Mouse (Mus musculus) cerebellum, adult 9-10 months (tissue): ENCODE data around the gene Adarb2.
"Not testable (repeated sequence)": the region's sequence is repeated elsewhere in the genome, so short reads cannot be mapped to it uniquely, and the experiment has no call there.

Experiments
- DNase-seq: peaks from one replicate; pipeline ENCODE4 v3.0.0; 2022

Adarb2 gene

GRCm38 (mm10) chr13:8590460-8590859 lies 387.8 kb downstream of the Adarb2 start:
- no peak for DNase-seq

- no peak for DNase-seq
Observed at GRCm38 (mm10) chr13:8596977-8597646, 394.4 kb downstream of the Adarb2 start.

- DNase-seq = no peak
Observed at GRCm38 (mm10) chr13:8597647-8598017, 395.0 kb downstream of the Adarb2 start.

GRCm38 (mm10) chr13:8605645-8606044 lies 403.0 kb downstream of the Adarb2 start:
- DNase-seq = no peak

- no peak for DNase-seq
Observed at GRCm38 (mm10) chr13:8608040-8608439, 405.4 kb downstream of the Adarb2 start.

GRCm38 (mm10) chr13:8608918-8609317 lies 406.3 kb downstream of the Adarb2 start:
- not testable (repeated sequence) for DNase-seq

- DNase-seq = no peak
Observed at GRCm38 (mm10) chr13:8610956-8611355, 408.3 kb downstream of the Adarb2 start.

GRCm38 (mm10) chr13:8612618-8613391 lies 410.1 kb downstream of the Adarb2 start:
- no peak for DNase-seq

GRCm38 (mm10) chr13:8616685-8617084 lies 414.0 kb downstream of the Adarb2 start:
- DNase-seq = no peak

GRCm38 (mm10) chr13:8622263-8622662 lies 419.6 kb downstream of the Adarb2 start:
- DNase-seq = no peak

GRCm38 (mm10) chr13:8629565-8629964 lies 426.9 kb downstream of the Adarb2 start:
- no peak for DNase-seq

- DNase-seq = no peak
Observed at GRCm38 (mm10) chr13:8631618-8632017, 429.0 kb downstream of the Adarb2 start.

GRCm38 (mm10) chr13:8632072-8632471 lies 429.4 kb downstream of the Adarb2 start:
- no peak for DNase-seq

GRCm38 (mm10) chr13:8633385-8634337 lies 431.0 kb downstream of the Adarb2 start:
- DNase-seq = no peak

- DNase-seq = no peak
Observed at GRCm38 (mm10) chr13:8642084-8642483, 439.4 kb downstream of the Adarb2 start.

GRCm38 (mm10) chr13:8643920-8644319 lies 441.3 kb downstream of the Adarb2 start:
- no peak for DNase-seq

GRCm38 (mm10) chr13:8644805-8645679 lies 442.4 kb downstream of the Adarb2 start:
- DNase-seq = no peak

- no peak for DNase-seq
Observed at GRCm38 (mm10) chr13:8649261-8649660, 446.6 kb downstream of the Adarb2 start.

GRCm38 (mm10) chr13:8664615-8665240 lies 462.1 kb downstream of the Adarb2 start:
- DNase-seq = no peak

- DNase-seq = no peak
Observed at GRCm38 (mm10) chr13:8677174-8677573, 474.5 kb downstream of the Adarb2 start.

- no peak for DNase-seq
Observed at GRCm38 (mm10) chr13:8680470-8681129, 477.9 kb downstream of the Adarb2 start.
